Mouse (Mus musculus): ENCODE results near the gene Cmip.

DNA sequence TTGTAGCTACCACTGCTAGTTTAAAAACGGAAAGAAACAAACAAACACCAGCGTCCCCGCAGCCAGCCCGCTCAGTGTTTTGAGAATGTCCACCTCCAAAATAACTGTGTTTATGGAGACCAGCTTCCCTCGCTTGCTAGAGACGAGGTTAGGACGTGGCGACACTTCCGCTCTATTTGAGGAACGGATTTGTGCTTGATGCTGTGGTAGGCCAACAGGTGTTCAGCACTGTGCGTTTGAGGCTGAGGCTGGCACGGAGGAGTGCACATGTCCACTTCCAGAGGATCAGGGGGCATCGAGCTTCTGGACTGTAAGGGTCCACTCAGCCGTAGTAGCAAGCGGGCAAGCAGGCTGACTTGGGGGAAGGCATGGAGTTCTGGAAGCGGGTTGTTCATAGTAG, 58.9 kb downstream of the Cmip start:
- TF ChIP-seq CTCF (IDR thresholded peaks at IDR 0.05; ENCODE audit: low read depth) (no peak), EP300 (IDR thresholded peaks at IDR 0.05; ENCODE audit: low read depth) (no peak)

All from liver, postnatal 0 days (tissue).